Mouse (Mus musculus): ENCODE results near the gene Hist1h2ah.

DNA sequence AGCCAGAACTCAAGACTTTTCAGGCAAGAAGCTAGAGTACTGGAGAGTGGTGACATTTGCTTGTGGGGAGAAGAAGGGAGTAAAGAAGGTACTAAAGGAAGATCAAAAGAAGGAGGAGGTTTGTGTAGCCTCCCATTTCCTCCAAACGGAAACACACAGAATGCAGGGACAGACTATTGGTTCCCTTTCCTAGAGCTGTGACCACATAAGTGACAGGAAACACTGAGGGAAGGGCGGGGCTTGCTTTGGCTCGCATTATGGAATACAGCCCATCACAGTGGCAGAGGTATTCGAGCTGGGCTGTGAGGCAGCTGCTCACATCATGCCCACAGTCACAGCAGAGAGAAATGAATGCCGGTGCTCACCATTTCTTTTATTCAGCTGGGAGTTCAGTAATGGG, 33.5 kb downstream of the Hist1h2ah start:
- TF ChIP-seq POLR2A (IDR thresholded peaks at IDR 0.05; ENCODE audit: control insufficient read depth, low read depth, low read length): no peak
- no peak for TF ChIP-seq CTCF (IDR thresholded peaks at IDR 0.05; ENCODE audit: control insufficient read depth, insufficient read depth, insufficient replicate concordance, low read depth, low read length)

Measured in testis, adult 2 months (tissue).